Mouse (Mus musculus) cerebellum, adult 9-11 months (tissue): ENCODE measurements around the gene Vwa1.
"Not testable (repeated sequence)": the region's sequence is repeated elsewhere in the genome, so short reads cannot be mapped to it uniquely, and the experiment has no call there.

Experiments
- DNase-seq: peaks from one replicate; pipeline ENCODE4 v3.0.0; 2022

Gene Vwa1

DNA sequence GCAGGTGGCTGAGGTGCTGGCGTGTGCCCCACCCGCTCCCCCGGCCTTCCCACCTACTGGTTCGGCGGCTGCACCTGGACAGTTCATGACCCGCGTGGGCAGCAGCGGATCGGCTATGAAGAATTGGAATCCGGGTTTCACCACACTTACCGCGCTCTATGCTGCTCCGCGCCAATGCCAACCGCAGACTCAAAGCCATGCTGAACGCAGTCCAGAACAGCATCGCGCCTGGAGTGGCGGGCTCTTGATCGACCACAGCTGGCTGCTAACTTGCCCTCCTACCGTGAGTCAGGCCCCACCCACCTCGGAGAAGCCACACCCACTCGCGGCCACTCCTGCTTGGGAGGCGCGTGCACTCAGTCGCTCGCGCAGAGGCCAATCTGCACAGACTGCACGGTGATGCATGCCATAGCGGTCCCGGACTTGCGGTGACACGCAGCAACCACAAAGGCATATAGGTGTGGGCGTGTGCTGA, at the start of gene Vwa1:
TSS of gene Vwa1 (minus strand) at position 419 of the 475 bp plus-strand sequence.
- DNase-seq: peak; percentile 90

DNA sequence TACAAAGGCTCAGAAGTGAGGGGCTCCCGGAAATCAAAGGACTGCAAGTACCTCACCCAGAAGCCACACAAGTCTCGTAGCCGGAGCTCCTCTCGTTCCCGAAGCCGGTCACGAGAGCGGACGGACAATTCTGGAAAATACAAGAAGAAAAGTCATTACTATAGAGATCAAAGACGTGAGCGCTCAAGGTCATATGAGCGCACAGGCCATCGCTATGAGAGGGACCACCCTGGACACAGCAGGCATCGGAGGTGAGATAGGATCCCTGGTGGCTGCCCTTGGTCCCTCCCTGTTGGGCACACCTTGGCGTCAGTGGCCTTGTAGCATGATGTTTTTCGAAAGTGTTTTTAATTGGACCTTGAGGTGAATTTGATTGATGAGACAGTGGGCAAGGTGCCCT, 48.9 kb upstream of the Vwa1 start:
- no peak for DNase-seq

- no peak for DNase-seq
Observed at GRCm38 (mm10) chr4:155821025-155821424, 46.5 kb upstream of the Vwa1 start.

GRCm38 (mm10) chr4:155817533-155817932, 43.0 kb upstream of the Vwa1 start:
- no peak for DNase-seq

- no peak for DNase-seq
Observed at GRCm38 (mm10) chr4:155812665-155813181, 38.2 kb upstream of the Vwa1 start.

DNA sequence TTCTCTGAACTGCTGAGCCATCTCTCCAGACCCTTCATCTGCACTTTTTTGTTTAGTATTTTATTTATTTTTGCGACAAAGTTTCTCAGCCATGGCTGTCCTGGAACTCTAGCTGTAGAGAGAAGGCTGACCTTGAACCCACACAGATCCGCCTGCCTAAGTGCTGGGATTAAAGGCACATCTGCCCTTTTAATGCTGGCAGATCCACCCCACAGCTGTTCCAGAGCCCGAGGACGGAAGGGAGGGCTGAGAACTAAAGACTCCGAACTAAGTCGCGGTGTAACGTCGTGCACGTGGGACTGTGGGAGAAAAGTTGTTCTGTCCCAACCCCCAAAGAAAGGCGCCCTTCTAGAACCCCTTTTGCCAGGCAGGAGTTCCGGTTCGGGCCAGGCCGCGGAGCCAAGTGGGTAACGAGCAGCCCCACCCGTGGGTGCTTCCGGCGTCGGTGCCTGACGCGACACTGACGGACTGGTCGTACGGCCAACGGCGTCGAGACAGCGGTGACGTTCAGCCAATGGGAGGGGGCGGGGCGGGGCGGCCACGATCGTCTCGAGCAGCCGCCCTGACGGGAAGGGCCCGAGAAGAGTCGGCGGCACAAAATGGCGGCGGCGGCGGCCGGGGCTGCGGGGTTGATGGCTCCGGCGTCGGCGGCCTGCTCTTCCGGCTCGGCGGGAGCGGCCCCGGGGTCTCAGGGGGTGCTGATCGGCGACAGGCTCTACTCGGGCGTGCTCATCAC, 37.6 kb upstream of the Vwa1 start, which contains the start of gene Ccnl2:
TSS of gene Ccnl2 (plus strand) at position 561 of the 736 bp plus-strand sequence.
- peak; percentile 94 for DNase-seq

- DNase-seq: no peak
Observed at GRCm38 (mm10) chr4:155807841-155808240, 33.3 kb upstream of the Vwa1 start.

- DNase-seq: peak; percentile 93
Observed at GRCm38 (mm10) chr4:155803340-155804041, 29.0 kb upstream of the Vwa1 start.

GRCm38 (mm10) chr4:155802741-155803339, 28.3 kb upstream of the Vwa1 start, which contains the start of gene Mrpl20:
TSS of gene Mrpl20 (plus strand) at chr4:155802878.
- DNase-seq: no peak

- DNase-seq: no peak
Observed at GRCm38 (mm10) chr4:155802075-155802474, 27.6 kb upstream of the Vwa1 start.

GRCm38 (mm10) chr4:155793730-155794129, 19.2 kb upstream of the Vwa1 start:
- no peak for DNase-seq

GRCm38 (mm10) chr4:155791240-155791933, 16.9 kb upstream of the Vwa1 start:
- DNase-seq: no peak

DNA sequence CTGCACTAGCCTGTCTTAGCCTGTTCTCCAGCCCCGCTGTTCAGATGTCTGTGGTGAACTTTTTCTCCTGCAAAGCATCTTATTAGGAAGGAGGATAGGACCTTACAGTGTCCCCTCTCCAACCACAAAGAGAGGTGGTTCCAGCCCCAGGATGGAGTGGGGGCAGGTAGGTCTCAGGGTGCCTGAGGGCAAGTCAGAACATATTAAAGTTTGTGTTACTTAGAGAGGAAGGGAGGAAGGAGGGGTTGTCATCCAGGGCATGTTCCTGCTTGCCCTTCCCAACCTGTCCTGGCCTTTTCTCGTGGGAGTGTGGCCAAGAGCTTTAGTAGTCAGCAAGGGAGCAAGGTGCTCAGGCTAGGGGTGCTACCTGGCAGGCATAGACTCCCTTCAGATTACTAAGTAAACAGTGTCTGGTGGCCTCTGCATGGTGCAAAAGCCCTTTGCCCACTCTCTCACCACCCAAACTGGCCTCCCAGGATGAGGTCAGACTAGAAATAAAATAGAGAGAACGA, 16.2 kb upstream of the Vwa1 start:
- no peak for DNase-seq

GRCm38 (mm10) chr4:155790021-155790489, 15.6 kb upstream of the Vwa1 start, which contains the start of gene Ankrd65:
TSS of gene Ankrd65 (plus strand) at chr4:155790439.
- no peak for DNase-seq

DNA sequence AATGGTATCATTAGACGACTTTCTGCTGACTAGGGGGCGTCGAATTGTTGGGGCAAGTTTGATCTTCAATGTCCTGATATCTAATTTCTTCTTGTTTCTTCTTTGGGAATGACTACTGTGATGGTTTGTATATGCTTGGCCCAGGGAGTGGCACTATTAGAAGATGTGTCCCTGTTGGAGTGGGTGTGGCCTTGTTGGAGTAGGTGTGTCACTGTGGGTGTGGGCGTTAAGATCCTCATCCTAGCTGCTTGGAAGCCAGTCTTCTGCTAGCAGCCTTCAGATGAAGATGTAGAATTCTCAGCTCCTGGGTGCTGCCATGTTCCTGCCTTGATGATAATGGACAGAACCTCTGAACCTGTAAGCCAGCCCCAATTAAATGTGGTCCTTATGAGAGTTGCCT, 14.3 kb upstream of the Vwa1 start:
- DNase-seq: not testable (repeated sequence)

- DNase-seq: no peak
Observed at GRCm38 (mm10) chr4:155788300-155788699, 13.8 kb upstream of the Vwa1 start.

DNA sequence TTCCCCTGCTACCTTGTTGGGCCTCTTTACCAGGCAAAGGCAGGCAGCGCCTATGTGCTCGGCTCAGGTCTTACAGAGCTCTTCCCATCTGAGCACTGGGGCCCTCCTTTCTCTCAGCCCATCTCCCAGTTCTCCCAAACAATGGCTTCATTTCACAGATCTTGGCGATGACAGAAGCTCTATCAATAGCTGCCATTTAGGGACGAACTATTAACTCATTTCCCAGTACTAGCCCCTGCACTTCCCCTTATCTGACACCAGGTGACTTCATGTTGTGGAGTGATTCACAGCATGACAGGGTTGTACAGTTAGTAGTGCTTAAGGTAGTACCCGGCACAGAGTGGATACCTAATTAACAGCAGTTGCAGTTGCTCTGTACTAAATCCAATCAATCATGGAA, 11.3 kb upstream of the Vwa1 start, which contains the start of gene Tmem88b:
TSS of gene Tmem88b (minus strand) at position 56 of the 400 bp plus-strand sequence.
- DNase-seq: no peak

DNA sequence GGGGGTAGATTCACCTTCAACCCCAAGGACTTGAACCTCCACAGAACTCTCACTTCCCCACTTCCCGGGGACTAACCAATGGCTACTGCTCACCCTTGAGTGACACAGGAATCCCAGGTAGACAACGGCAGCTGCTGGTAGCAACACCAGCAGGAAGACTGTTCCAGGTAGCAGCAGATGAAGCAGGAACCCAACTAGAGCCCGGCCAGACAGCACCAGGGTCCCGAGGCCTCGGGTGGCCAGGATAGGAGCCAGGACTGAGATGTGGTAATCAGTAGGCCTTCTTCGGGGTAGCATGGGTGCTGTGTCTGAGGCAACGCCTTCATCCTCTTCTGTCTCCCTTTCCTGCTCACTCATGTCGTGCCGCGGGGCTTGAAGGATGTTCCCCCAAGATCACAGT, 10.7 kb upstream of the Vwa1 start:
- no peak for DNase-seq

DNA sequence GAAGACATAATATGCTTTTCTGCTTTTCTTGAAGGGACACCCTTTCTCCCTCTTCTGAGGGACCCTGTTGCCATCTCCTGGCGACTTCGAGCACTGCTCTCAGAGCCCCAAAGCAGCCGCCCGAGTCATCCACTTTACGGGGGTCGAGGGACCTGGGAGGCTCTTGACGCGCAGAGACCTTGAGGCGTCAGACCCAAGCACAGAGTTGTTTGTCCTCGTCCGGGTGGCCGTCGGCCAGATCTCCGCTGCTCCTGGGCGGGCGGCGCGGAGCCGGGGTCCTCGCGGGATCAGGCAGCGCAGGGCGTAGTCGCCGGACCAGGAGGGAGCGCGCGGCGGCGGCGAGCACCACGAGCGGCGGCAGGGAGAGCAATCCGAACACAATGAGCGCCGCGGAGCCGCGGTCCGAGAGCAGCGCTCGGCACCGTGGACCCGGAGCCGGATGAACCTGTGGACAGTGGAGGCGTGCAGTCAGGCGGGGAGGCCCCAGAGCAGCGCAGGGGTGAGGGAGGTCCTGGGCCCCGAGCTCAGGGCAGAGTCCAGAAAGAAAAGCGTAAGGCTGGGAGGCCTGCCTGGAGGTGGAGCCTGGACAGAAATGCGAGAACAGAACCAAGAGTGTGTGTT, 9.7 kb upstream of the Vwa1 start:
- DNase-seq: peak; percentile 87

GRCm38 (mm10) chr4:155783486-155784080, 9.1 kb upstream of the Vwa1 start:
- no peak for DNase-seq

DNA sequence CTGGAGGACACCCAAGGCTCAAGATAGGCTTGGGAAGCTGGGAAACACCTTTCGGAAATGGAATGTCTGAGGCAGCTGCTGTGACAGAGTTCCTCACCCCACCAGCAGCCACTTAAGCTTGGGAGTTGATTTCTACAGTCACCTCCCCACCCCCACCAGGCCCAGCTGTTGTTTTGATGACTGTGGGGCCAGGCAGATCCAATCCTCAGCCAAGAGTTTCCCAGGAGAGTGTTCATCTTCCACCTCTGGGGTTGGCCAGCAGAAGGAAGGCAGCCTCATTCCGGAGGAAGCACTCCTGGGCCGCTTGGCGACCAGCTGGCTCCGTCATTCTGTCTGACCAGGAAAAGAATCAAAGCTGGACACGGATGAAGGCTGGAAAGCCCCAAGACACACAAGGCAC, 6.4 kb upstream of the Vwa1 start:
- no peak for DNase-seq
